Mouse (Mus musculus): ENCODE data around the gene Celf3.

DNA sequence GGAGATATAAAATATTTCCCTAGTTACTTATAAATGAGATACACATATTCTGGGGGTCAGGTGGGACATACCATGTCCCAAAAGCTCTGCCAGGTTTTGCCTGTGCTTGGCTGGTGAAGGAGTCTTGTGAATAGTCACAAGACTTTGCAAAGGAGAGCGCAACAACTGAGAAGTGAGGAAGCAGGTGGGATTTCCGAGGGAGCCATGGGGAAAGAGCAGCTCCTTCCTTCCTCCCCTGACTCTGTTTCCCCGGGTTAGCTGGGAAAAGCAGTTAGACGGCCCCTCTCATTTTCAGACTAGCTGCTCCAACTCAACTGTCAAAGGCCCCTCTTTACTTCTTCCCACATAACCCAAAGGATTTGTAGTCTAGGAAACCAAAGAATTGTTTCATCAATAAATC, 19.1 kb downstream of the Celf3 start:
- TF ChIP-seq CTCF (IDR thresholded peaks at IDR 0.05; ENCODE audit: low read depth) (no peak), EP300 (IDR thresholded peaks at IDR 0.05; ENCODE audit: low read depth) (no peak)
